Mouse (Mus musculus): ENCODE results near the gene Efna3. TPM values are rescaled to one million over a fixed set of nuclear protein-coding genes. Genes with fewer than 3 reads are reported as not detected.
A peak's percentile ranks its signal among the peaks of the same experiment; 100 is the strongest.

The Efna3 gene
- polyA plus RNA-seq, 1 experiment from 2014 or later = 1.1 TPM

DNA sequence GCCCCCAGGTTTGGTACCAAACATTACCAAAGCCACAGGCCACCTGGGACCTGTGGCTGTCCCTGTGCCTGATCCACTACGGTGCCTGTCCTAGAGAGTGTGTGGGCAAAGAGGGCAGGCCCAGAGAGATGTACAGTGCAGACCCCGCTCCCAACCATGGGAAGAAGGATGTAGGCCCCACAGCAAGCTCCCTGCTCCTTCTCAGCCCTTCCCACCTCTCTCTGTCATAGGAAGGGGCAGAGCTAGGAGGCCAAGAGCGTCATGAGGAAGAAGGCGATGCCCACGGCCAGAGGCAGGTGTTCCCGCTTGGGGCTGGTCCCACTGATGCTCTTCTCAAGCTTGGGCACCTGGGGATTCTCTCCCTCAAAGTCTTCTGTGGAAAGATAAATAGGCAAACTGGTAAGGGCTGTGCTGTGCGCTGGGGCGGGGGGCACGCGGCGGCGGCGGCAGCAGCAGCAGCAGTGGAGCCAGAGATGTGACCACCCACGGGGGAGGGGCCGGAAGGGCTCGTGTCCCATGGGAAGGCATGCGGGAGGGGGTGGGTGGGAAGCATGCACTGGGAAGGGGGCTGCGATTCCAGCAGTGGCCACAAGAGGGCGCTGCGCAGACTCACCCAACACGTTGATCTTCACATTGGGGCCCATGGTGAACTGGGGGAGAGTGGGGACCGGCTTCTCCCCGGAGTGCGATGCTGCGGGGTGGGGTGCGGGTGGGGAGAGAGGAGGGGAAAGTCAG, 7.4 kb downstream of the Efna3 start:
- H3K36me3 ChIP-seq (ENCODE audit: control insufficient read depth, insufficient read depth, low read length) = no peaks in the 10 kb centered on the region
- peaks cover 30 to 40% of the 10 kb centered on the region in 2 experiments for H3K4me1 ChIP-seq (ENCODE audit: control insufficient read depth in 2 of 2, insufficient read depth in 2 of 2, low read length in 2 of 2)
- peak; percentile 17; the same call in 1 of the 2 replicates for ATAC-seq (ENCODE audit: insufficient number of reproducible peaks, insufficient read depth, low FRiP score, low read depth)
- H3K9ac ChIP-seq (ENCODE audit: low read length) = peak overlapping the region; percentile 66
- H3K27ac ChIP-seq (replicated peaks in 1 of 2; ENCODE audit: control insufficient read depth in 1 of 2, insufficient read depth in 1 of 2, low read depth in 2 of 2, low read length in 2 of 2) = no peak overlapping the region
- 11% methylated on average over 21 of the region's 26 CpGs for WGBS
- peak overlapping the region; percentile 67 for H3K4me2 ChIP-seq (ENCODE audit: low read length)
- H3K4me3 ChIP-seq (ENCODE audit: control insufficient read depth in 1 of 2, insufficient read depth in 1 of 2, low read depth in 1 of 2, low read length in 2 of 2) = peak overlapping the region; percentile 28 to 37
- H3K9me3 ChIP-seq (ENCODE audit: control insufficient read depth, low read length) = no peaks in the 10 kb centered on the region
- H3K27me3 ChIP-seq (ENCODE audit: control insufficient read depth, insufficient read depth, low read length) = peaks cover 33% of the 10 kb centered on the region

DNA sequence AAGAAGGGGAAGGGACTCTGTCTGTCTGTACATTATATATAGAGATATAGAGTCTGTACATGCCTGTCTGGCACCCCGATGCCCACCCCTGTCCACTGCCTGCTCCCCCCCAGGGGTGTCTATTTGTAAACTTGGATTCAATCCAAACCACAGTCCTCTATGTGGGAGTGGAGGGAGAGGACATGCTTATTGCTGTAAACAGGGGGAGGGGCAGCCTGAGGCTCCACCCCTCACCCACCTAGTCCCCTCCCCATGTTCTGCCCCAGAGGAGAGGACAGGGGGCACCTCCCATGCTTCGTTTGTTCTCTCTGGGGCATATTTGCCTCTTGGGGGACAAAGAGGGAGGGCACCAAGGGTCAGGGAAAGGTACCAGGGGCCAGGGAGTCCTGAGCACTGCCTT, 8.0 kb downstream of the Efna3 start:
- H3K4me3 ChIP-seq (ENCODE audit: control insufficient read depth in 1 of 2, insufficient read depth in 1 of 2, low read depth in 1 of 2, low read length in 2 of 2) = no peak overlapping the region
- peaks cover 28% of the 10 kb centered on the region for H3K27me3 ChIP-seq (ENCODE audit: control insufficient read depth, insufficient read depth, low read length)
- H3K36me3 ChIP-seq (ENCODE audit: control insufficient read depth, insufficient read depth, low read length) = no peaks in the 10 kb centered on the region
- 52% methylated on average over 2 of the region's 2 CpGs for WGBS
- peaks cover 26 to 34% of the 10 kb centered on the region in 2 experiments for H3K4me1 ChIP-seq (ENCODE audit: control insufficient read depth in 2 of 2, insufficient read depth in 2 of 2, low read length in 2 of 2)
- no peak overlapping the region for H3K27ac ChIP-seq (replicated peaks in 1 of 2; ENCODE audit: control insufficient read depth in 1 of 2, insufficient read depth in 1 of 2, low read depth in 2 of 2, low read length in 2 of 2)
- H3K9me3 ChIP-seq (ENCODE audit: control insufficient read depth, low read length) = no peaks in the 10 kb centered on the region
- H3K4me2 ChIP-seq (ENCODE audit: low read length) = peak overlapping the region; percentile 67
- 0 out of 2 replicates have a peak, but pooled peaks have one; percentile 3 for ATAC-seq (ENCODE audit: insufficient number of reproducible peaks, insufficient read depth, low FRiP score, low read depth)
- H3K9ac ChIP-seq (ENCODE audit: low read length) = 0 out of 2 replicates have a peak overlapping the region, but pooled peaks have one; percentile 66

GRCm38 (mm10) chr3:89314340-89314739, 8.4 kb downstream of the Efna3 start:
- H3K4me2 ChIP-seq (ENCODE audit: low read length) = no peak overlapping the region
- no peak for ATAC-seq (ENCODE audit: insufficient number of reproducible peaks, insufficient read depth, low FRiP score, low read depth)

DNA sequence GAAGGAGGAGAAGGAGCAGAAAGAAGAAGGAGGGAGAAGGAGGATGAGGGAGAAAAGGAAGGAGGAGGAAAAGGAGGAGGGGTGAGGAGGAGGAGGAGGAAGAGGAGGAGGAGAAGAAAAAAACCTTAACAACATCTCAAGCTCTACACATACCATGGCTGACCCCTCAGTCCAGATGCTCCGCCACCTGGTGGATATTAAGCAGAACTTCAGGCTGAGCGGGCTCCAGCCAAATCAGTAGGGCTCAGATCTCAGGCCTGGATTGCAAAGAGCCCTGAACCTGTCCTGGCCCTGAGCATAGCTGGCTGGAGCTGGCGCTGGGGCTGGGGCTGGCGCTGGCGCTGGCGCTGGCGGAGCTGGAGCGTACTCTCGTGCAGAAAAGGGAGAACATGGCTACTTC, 14.7 kb downstream of the Efna3 start:
- no peaks in the 10 kb centered on the region for H3K27me3 ChIP-seq (ENCODE audit: control insufficient read depth, insufficient read depth, low read length)
- no peak overlapping the region for H3K4me3 ChIP-seq (ENCODE audit: control insufficient read depth in 1 of 2, insufficient read depth in 1 of 2, low read depth in 1 of 2, low read length in 2 of 2)
- H3K4me1 ChIP-seq (ENCODE audit: control insufficient read depth in 2 of 2, insufficient read depth in 2 of 2, low read length in 2 of 2) = no peaks in the 10 kb centered on the region
- H3K9ac ChIP-seq (ENCODE audit: low read length) = no peak overlapping the region
- 2% methylated on average over 9 of the region's 9 CpGs for WGBS
- no peak overlapping the region for H3K27ac ChIP-seq (replicated peaks in 1 of 2; ENCODE audit: control insufficient read depth in 1 of 2, insufficient read depth in 1 of 2, low read depth in 2 of 2, low read length in 2 of 2)
- peak; percentile 44; the same call in 1 of the 2 replicates for ATAC-seq (ENCODE audit: insufficient number of reproducible peaks, insufficient read depth, low FRiP score, low read depth)
- no peaks in the 10 kb centered on the region for H3K9me3 ChIP-seq (ENCODE audit: control insufficient read depth, low read length)
- no peaks in the 10 kb centered on the region for H3K36me3 ChIP-seq (ENCODE audit: control insufficient read depth, insufficient read depth, low read length)
- H3K4me2 ChIP-seq (ENCODE audit: low read length) = no peak overlapping the region

More at GRCm38 (mm10) chr3:89314340-89314739, 8.4 kb downstream of the Efna3 start:
- Histone ChIP-seq H3K36me3 (ENCODE audit: control insufficient read depth, insufficient read depth, low read length) (no peaks in the 10 kb centered on the region), H3K9ac (ENCODE audit: low read length) (no peak overlapping the region), H3K27ac (replicated peaks in 1 of 2; ENCODE audit: control insufficient read depth in 1 of 2, insufficient read depth in 1 of 2, low read depth in 2 of 2, low read length in 2 of 2) (no peak overlapping the region), H3K9me3 (ENCODE audit: control insufficient read depth, low read length) (no peaks in the 10 kb centered on the region), H3K4me3 (ENCODE audit: control insufficient read depth in 1 of 2, insufficient read depth in 1 of 2, low read depth in 1 of 2, low read length in 2 of 2) (no peak overlapping the region), H3K4me1 (ENCODE audit: control insufficient read depth in 2 of 2, insufficient read depth in 2 of 2, low read length in 2 of 2) (peaks cover 23 to 30% of the 10 kb centered on the region in 2 experiments), H3K27me3 (ENCODE audit: control insufficient read depth, insufficient read depth, low read length) (peaks cover 23% of the 10 kb centered on the region)
- WGBS = 41% methylated on average over 5 of the region's 5 CpGs

- Histone ChIP-seq H3K4me2 (ENCODE audit: low read length) (no peak overlapping the region), H3K4me1 (ENCODE audit: control insufficient read depth in 2 of 2, insufficient read depth in 2 of 2, low read length in 2 of 2) (no peaks in the 10 kb centered on the region), H3K27me3 (ENCODE audit: control insufficient read depth, insufficient read depth, low read length) (no peaks in the 10 kb centered on the region), H3K27ac (replicated peaks in 1 of 2; ENCODE audit: control insufficient read depth in 1 of 2, insufficient read depth in 1 of 2, low read depth in 2 of 2, low read length in 2 of 2) (no peak overlapping the region), H3K9me3 (ENCODE audit: control insufficient read depth, low read length) (no peaks in the 10 kb centered on the region), H3K4me3 (ENCODE audit: control insufficient read depth in 1 of 2, insufficient read depth in 1 of 2, low read depth in 1 of 2, low read length in 2 of 2) (no peak overlapping the region), H3K36me3 (ENCODE audit: control insufficient read depth, insufficient read depth, low read length) (no peaks in the 10 kb centered on the region), H3K9ac (ENCODE audit: low read length) (no peak overlapping the region)
- ATAC-seq (ENCODE audit: insufficient number of reproducible peaks, insufficient read depth, low FRiP score, low read depth) = no peak
- WGBS = 73% methylated on average over 8 of the region's 8 CpGs
Observed at GRCm38 (mm10) chr3:89305551-89306325, 17.0 kb downstream of the Efna3 start.

DNA sequence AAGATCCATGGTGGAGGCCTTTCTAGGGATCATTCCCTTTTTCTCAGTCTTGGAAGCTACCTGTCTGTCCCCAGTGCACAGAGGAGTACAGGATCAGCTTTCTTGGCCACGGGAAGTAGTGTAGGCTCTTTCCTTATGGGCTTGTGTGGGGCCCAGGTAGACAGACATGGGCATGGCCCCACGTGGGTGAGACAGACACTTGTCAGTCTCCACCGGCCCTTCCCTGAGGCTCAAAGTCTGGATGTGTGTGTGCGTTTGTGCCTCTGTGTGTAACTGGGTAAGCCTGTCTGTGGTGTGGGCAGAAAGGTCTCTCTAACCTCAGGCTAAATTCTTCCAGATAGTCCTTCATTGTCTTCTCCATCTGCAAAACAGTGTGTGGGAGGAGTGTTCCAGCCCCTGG, 17.7 kb downstream of the Efna3 start:
- Histone ChIP-seq H3K27me3 (ENCODE audit: control insufficient read depth, insufficient read depth, low read length) (0 out of 2 replicates have a peak, but pooled peaks cover 2% of the 10 kb centered on the region), H3K4me2 (ENCODE audit: low read length) (no peak overlapping the region), H3K4me1 (ENCODE audit: control insufficient read depth in 2 of 2, insufficient read depth in 2 of 2, low read length in 2 of 2) (peaks cover 0 to 1% of the 10 kb centered on the region in 2 experiments; a peak in 1 of 4 replicates), H3K9ac (ENCODE audit: low read length) (no peak overlapping the region), H3K4me3 (ENCODE audit: control insufficient read depth in 1 of 2, insufficient read depth in 1 of 2, low read depth in 1 of 2, low read length in 2 of 2) (no peak overlapping the region), H3K9me3 (ENCODE audit: control insufficient read depth, low read length) (no peaks in the 10 kb centered on the region), H3K27ac (replicated peaks in 1 of 2; ENCODE audit: control insufficient read depth in 1 of 2, insufficient read depth in 1 of 2, low read depth in 2 of 2, low read length in 2 of 2) (no peak overlapping the region), H3K36me3 (ENCODE audit: control insufficient read depth, insufficient read depth, low read length) (no peaks in the 10 kb centered on the region)
- WGBS = 57% methylated on average over 4 of the region's 4 CpGs
- ATAC-seq (ENCODE audit: insufficient number of reproducible peaks, insufficient read depth, low FRiP score, low read depth) = no peak

- H3K4me3 ChIP-seq (ENCODE audit: control insufficient read depth in 1 of 2, insufficient read depth in 1 of 2, low read depth in 1 of 2, low read length in 2 of 2) = no peak overlapping the region
- no peak overlapping the region for H3K4me2 ChIP-seq (ENCODE audit: low read length)
- H3K36me3 ChIP-seq (ENCODE audit: control insufficient read depth, insufficient read depth, low read length) = no peaks in the 10 kb centered on the region
- no peaks in the 10 kb centered on the region for H3K9me3 ChIP-seq (ENCODE audit: control insufficient read depth, low read length)
- peaks cover 1 to 5% of the 10 kb centered on the region in 2 experiments; a peak in 2 of 4 replicates for H3K4me1 ChIP-seq (ENCODE audit: control insufficient read depth in 2 of 2, insufficient read depth in 2 of 2, low read length in 2 of 2)
- no peak overlapping the region for H3K9ac ChIP-seq (ENCODE audit: low read length)
- 53% methylated on average over 6 of the region's 6 CpGs for WGBS
- 0 out of 2 replicates have a peak, but pooled peaks cover 4% of the 10 kb centered on the region for H3K27me3 ChIP-seq (ENCODE audit: control insufficient read depth, insufficient read depth, low read length)
- H3K27ac ChIP-seq (replicated peaks in 1 of 2; ENCODE audit: control insufficient read depth in 1 of 2, insufficient read depth in 1 of 2, low read depth in 2 of 2, low read length in 2 of 2) = no peak overlapping the region
- ATAC-seq (ENCODE audit: insufficient number of reproducible peaks, insufficient read depth, low FRiP score, low read depth) = no peak
Observed at GRCm38 (mm10) chr3:89304440-89304839, 18.3 kb downstream of the Efna3 start.
